Mouse (Mus musculus): ENCODE results near the gene Dnah10. TPM values are rescaled to one million over a fixed set of nuclear protein-coding genes. Genes with fewer than 3 reads are reported as not detected.
A peak's percentile ranks its signal among the peaks of the same experiment; 100 is the strongest.

The Dnah10 gene
- total RNA-seq, 1 experiment, result 2.3 TPM

DNA sequence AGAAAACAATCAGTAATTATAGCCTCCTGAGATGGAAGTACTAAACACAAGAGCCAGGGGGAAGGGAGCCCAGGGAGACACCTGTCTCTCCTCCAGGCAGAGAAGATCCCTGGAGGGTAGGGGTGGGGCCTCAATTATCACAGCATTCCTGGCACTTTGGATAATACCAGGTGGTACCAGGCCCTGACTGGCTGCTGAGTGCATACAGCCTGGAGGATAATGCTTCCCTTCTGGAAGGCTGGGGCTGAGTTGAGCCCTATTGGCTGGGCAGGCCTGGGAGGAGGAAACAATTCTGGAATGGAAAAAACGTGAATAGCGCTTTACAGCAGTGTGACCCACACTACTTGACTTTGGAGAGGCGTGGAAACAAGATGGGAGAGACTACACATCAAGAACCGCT lies 126.7 kb downstream of the Dnah10 start:
- in situ Hi-C loops (cut with MboI; ENCODE audit: low sequenced_read_pairs in 2 of 2, unreplicated experiment in 2 of 2), result no loop called here
- no peaks in the 10 kb centered on the region for H3K36me3 ChIP-seq (ENCODE audit: control insufficient read depth, insufficient read depth, low read length, poor library complexity, severe bottlenecking)
- H3K27ac ChIP-seq (ENCODE audit: insufficient read depth, low read depth, low read length, poor library complexity, severe bottlenecking), result no peak overlapping the region
- H3K4me3 ChIP-seq (ENCODE audit: insufficient read depth in 1 of 2, low read depth in 1 of 2, low read length in 2 of 2, poor library complexity in 1 of 2, severe bottlenecking in 1 of 2), result no peak overlapping the region
- TF ChIP-seq CHD2 (IDR thresholded peaks at IDR 0.05; ENCODE audit: low read depth, low read length) (no peak), ZNF384 (IDR thresholded peaks at IDR 0.05; ENCODE audit: low read depth, low read length) (no peak), MAFK (IDR thresholded peaks at IDR 0.05; ENCODE audit: insufficient read depth, low read depth, low read length) (no peak), ZC3H11A (IDR thresholded peaks at IDR 0.05; ENCODE audit: borderline replicate concordance, low read depth, low read length) (no peak), HCFC1 (IDR thresholded peaks at IDR 0.05; ENCODE audit: borderline replicate concordance, insufficient read depth, low read length) (no peak)
- DNase-seq (ENCODE audit: low read depth, low spot score), result peak; percentile 47
- no peak overlapping the region for H3K9ac ChIP-seq (ENCODE audit: insufficient read depth, low read depth, low read length, poor library complexity, severe bottlenecking)
- H3K9me3 ChIP-seq (ENCODE audit: control insufficient read depth, insufficient read depth, low read depth, low read length), result no peaks in the 10 kb centered on the region
- H3K4me1 ChIP-seq (ENCODE audit: control insufficient read depth in 2 of 2, insufficient read depth in 2 of 2, low read length in 2 of 2, poor library complexity in 1 of 2), result peaks cover 3 to 9% of the 10 kb centered on the region in 2 experiments; a peak in 1 of 4 replicates

DNA sequence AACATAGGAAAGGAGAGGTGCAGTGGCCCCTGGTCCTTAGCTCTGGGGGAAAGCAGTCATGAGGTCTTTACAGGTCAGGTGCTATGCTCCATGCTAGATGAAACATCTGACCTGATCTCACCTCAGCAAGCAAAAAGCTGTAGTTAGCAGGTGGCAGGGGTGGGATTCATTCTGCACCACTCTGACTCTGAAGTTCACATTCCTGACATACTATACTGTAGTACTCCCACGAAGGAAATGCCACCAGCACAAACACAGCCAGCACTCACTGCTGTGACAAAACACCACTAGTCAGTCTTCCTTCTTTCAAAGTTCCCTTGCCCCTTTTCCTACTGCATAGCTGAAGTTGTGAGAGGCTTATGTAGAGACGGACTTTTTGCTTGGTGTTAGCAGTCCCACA lies 127.4 kb downstream of the Dnah10 start:
- in situ Hi-C loops (cut with MboI; ENCODE audit: low sequenced_read_pairs in 2 of 2, unreplicated experiment in 2 of 2), result no loop called here
- Histone ChIP-seq H3K36me3 (ENCODE audit: control insufficient read depth, insufficient read depth, low read length, poor library complexity, severe bottlenecking) (no peaks in the 10 kb centered on the region), H3K9me3 (ENCODE audit: control insufficient read depth, insufficient read depth, low read depth, low read length) (no peaks in the 10 kb centered on the region), H3K4me3 (ENCODE audit: insufficient read depth in 1 of 2, low read depth in 1 of 2, low read length in 2 of 2, poor library complexity in 1 of 2, severe bottlenecking in 1 of 2) (no peak overlapping the region), H3K4me1 (ENCODE audit: control insufficient read depth in 2 of 2, insufficient read depth in 2 of 2, low read length in 2 of 2, poor library complexity in 1 of 2) (peaks cover 3 to 9% of the 10 kb centered on the region in 2 experiments; a peak in 1 of 4 replicates), H3K27ac (ENCODE audit: insufficient read depth, low read depth, low read length, poor library complexity, severe bottlenecking) (no peak overlapping the region), H3K9ac (ENCODE audit: insufficient read depth, low read depth, low read length, poor library complexity, severe bottlenecking) (no peak overlapping the region)
- DNase-seq (ENCODE audit: low read depth, low spot score), result no peak
- TF ChIP-seq ZC3H11A (IDR thresholded peaks at IDR 0.05; ENCODE audit: borderline replicate concordance, low read depth, low read length) (no peak), HCFC1 (IDR thresholded peaks at IDR 0.05; ENCODE audit: borderline replicate concordance, insufficient read depth, low read length) (no peak), CHD2 (IDR thresholded peaks at IDR 0.05; ENCODE audit: low read depth, low read length) (no peak), MAFK (IDR thresholded peaks at IDR 0.05; ENCODE audit: insufficient read depth, low read depth, low read length) (no peak), ZNF384 (IDR thresholded peaks at IDR 0.05; ENCODE audit: low read depth, low read length) (no peak)

DNA sequence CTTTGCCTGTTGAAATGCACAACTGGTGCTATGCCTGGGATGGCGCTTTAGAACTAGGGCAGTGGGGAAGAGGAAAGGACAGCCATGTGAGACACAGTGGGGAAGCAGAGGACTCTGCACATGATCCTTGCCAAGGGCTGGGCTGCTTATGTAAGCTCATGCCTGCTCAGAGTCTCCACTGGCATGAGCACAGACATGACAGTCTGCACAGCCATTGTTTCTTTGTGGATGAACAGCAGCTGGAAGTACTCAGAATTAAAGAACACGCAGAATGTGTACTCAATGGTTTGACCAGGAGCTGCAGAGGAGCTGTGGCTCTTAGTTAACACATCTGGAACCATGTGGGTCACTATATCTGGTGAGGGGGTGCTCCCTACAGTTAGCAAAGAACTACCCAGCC lies 128.2 kb downstream of the Dnah10 start:
- Histone ChIP-seq H3K9me3 (ENCODE audit: control insufficient read depth, insufficient read depth, low read depth, low read length) (no peaks in the 10 kb centered on the region), H3K36me3 (ENCODE audit: control insufficient read depth, insufficient read depth, low read length, poor library complexity, severe bottlenecking) (no peaks in the 10 kb centered on the region), H3K4me3 (ENCODE audit: insufficient read depth in 1 of 2, low read depth in 1 of 2, low read length in 2 of 2, poor library complexity in 1 of 2, severe bottlenecking in 1 of 2) (no peak overlapping the region), H3K9ac (ENCODE audit: insufficient read depth, low read depth, low read length, poor library complexity, severe bottlenecking) (no peak overlapping the region), H3K27ac (ENCODE audit: insufficient read depth, low read depth, low read length, poor library complexity, severe bottlenecking) (no peak overlapping the region), H3K4me1 (ENCODE audit: control insufficient read depth in 2 of 2, insufficient read depth in 2 of 2, low read length in 2 of 2, poor library complexity in 1 of 2) (peaks cover 3 to 9% of the 10 kb centered on the region in 2 experiments; a peak in 1 of 4 replicates)
- DNase-seq (ENCODE audit: low read depth, low spot score), result no peak
- TF ChIP-seq MAFK (IDR thresholded peaks at IDR 0.05; ENCODE audit: insufficient read depth, low read depth, low read length) (no peak), CHD2 (IDR thresholded peaks at IDR 0.05; ENCODE audit: low read depth, low read length) (no peak), HCFC1 (IDR thresholded peaks at IDR 0.05; ENCODE audit: borderline replicate concordance, insufficient read depth, low read length) (no peak), ZNF384 (IDR thresholded peaks at IDR 0.05; ENCODE audit: low read depth, low read length) (no peak), ZC3H11A (IDR thresholded peaks at IDR 0.05; ENCODE audit: borderline replicate concordance, low read depth, low read length) (no peak)
- in situ Hi-C loops (cut with MboI; ENCODE audit: low sequenced_read_pairs in 2 of 2, unreplicated experiment in 2 of 2), result no loop called here

DNA sequence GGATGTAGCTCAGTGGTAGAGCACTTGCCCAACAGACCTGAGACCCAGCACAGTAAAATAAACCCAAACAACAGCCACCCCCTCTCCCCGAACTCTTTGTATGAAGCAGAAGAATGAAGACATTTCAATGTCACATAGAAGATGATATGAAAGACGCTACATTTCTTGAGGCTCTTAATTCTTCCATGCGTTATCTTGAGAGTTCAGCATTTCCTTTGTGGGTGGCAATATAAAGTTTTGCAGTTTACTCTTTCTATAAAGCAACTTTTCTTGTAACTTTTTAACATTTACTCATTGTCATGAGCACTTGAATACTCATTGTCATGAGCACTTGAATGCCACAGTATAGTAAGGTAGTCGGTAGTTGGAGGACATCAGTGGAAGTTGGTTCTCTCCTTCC lies 129.3 kb downstream of the Dnah10 start:
- Histone ChIP-seq H3K4me1 (ENCODE audit: control insufficient read depth in 2 of 2, insufficient read depth in 2 of 2, low read length in 2 of 2, poor library complexity in 1 of 2) (peaks cover 3 to 9% of the 10 kb centered on the region in 2 experiments; a peak in 1 of 4 replicates), H3K27ac (ENCODE audit: insufficient read depth, low read depth, low read length, poor library complexity, severe bottlenecking) (no peak overlapping the region), H3K36me3 (ENCODE audit: control insufficient read depth, insufficient read depth, low read length, poor library complexity, severe bottlenecking) (no peaks in the 10 kb centered on the region), H3K9me3 (ENCODE audit: control insufficient read depth, insufficient read depth, low read depth, low read length) (no peaks in the 10 kb centered on the region), H3K9ac (ENCODE audit: insufficient read depth, low read depth, low read length, poor library complexity, severe bottlenecking) (no peak overlapping the region), H3K4me3 (ENCODE audit: insufficient read depth in 1 of 2, low read depth in 1 of 2, low read length in 2 of 2, poor library complexity in 1 of 2, severe bottlenecking in 1 of 2) (no peak overlapping the region)
- in situ Hi-C loops (cut with MboI; ENCODE audit: low sequenced_read_pairs in 2 of 2, unreplicated experiment in 2 of 2), result no loop called here
- TF ChIP-seq ZNF384 (IDR thresholded peaks at IDR 0.05; ENCODE audit: low read depth, low read length), result no peak
- no peak for TF ChIP-seq ZC3H11A (IDR thresholded peaks at IDR 0.05; ENCODE audit: borderline replicate concordance, low read depth, low read length)
- TF ChIP-seq CHD2 (IDR thresholded peaks at IDR 0.05; ENCODE audit: low read depth, low read length), result no peak
- no peak for TF ChIP-seq MAFK (IDR thresholded peaks at IDR 0.05; ENCODE audit: insufficient read depth, low read depth, low read length)
- no peak for TF ChIP-seq HCFC1 (IDR thresholded peaks at IDR 0.05; ENCODE audit: borderline replicate concordance, insufficient read depth, low read length)
- no peak for DNase-seq (ENCODE audit: low read depth, low spot score)

DNA sequence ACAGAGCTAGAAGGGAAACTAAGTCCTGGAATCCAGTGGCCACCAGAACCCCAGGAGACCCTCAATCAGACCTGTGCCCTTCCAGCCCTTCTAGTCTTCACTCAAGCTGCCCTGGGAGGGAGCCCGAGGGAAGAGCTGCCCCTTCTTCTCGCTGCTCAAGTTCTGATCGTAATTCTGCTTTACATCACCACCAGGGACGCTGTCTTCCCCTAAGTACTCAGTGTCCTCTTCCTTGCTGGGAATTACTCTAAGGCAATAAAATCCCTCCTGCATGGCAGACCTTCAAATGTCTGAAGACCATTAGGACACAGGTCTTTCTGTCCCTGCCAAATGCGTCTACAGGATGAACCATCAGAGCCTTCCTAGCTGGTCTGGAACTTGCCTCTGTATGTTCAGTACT lies 135.1 kb downstream of the Dnah10 start:
- H3K4me1 ChIP-seq (ENCODE audit: control insufficient read depth in 2 of 2, insufficient read depth in 2 of 2, low read length in 2 of 2, poor library complexity in 1 of 2), result no peaks in the 10 kb centered on the region
- no peak overlapping the region for H3K27ac ChIP-seq (ENCODE audit: insufficient read depth, low read depth, low read length, poor library complexity, severe bottlenecking)
- in situ Hi-C loops (cut with MboI; ENCODE audit: low sequenced_read_pairs in 2 of 2, unreplicated experiment in 2 of 2), result no loop called here
- H3K9ac ChIP-seq (ENCODE audit: insufficient read depth, low read depth, low read length, poor library complexity, severe bottlenecking), result no peak overlapping the region
- no peaks in the 10 kb centered on the region for H3K36me3 ChIP-seq (ENCODE audit: control insufficient read depth, insufficient read depth, low read length, poor library complexity, severe bottlenecking)
- no peak overlapping the region for H3K4me3 ChIP-seq (ENCODE audit: insufficient read depth in 1 of 2, low read depth in 1 of 2, low read length in 2 of 2, poor library complexity in 1 of 2, severe bottlenecking in 1 of 2)
- DNase-seq (ENCODE audit: low read depth, low spot score), result no peak
- no peaks in the 10 kb centered on the region for H3K9me3 ChIP-seq (ENCODE audit: control insufficient read depth, insufficient read depth, low read depth, low read length)
- TF ChIP-seq ZNF384 (IDR thresholded peaks at IDR 0.05; ENCODE audit: low read depth, low read length) (no peak), HCFC1 (IDR thresholded peaks at IDR 0.05; ENCODE audit: borderline replicate concordance, insufficient read depth, low read length) (no peak), MAFK (IDR thresholded peaks at IDR 0.05; ENCODE audit: insufficient read depth, low read depth, low read length) (no peak), ZC3H11A (IDR thresholded peaks at IDR 0.05; ENCODE audit: borderline replicate concordance, low read depth, low read length) (no peak), CHD2 (IDR thresholded peaks at IDR 0.05; ENCODE audit: low read depth, low read length) (no peak)
